Mouse (Mus musculus): ENCODE data around the gene Lpcat2. TPM values are rescaled to one million over a fixed set of nuclear protein-coding genes. Genes with fewer than 3 reads are reported as not detected.

Gene Lpcat2
- polyA plus RNA-seq (2012; rRNA removed) = 6.7 and 7.0 TPM in 2 replicates

- TF ChIP-seq POLR2A (IDR thresholded peaks at IDR 0.05; ENCODE audit: borderline replicate concordance, extremely low read depth, insufficient read depth, insufficient read length, poor library complexity, severe bottlenecking) (peak; percentile 38; the same call in 1 of the 2 replicates), CTCF (IDR thresholded peaks at IDR 0.05; ENCODE audit: borderline replicate concordance, extremely low read depth, insufficient read depth, insufficient read length) (no peak)
- peak; percentile 80 for DNase-seq (ENCODE audit: low read depth)
Measured at GRCm38 (mm10) chr8:92855171-92855894, at the start of gene Lpcat2. Gene Lpcat2 (plus strand): TSS chr8:92855339.

GRCm38 (mm10) chr8:92812773-92813172 lies 42.4 kb upstream of the Lpcat2 start:
- TF ChIP-seq CTCF (IDR thresholded peaks at IDR 0.05; ENCODE audit: borderline replicate concordance, extremely low read depth, insufficient read depth, insufficient read length) = no peak
- no peak for DNase-seq (ENCODE audit: low read depth)

- DNase-seq (ENCODE audit: low read depth) = no peak
- TF ChIP-seq CTCF (IDR thresholded peaks at IDR 0.05; ENCODE audit: borderline replicate concordance, extremely low read depth, insufficient read depth, insufficient read length) = no peak
Measured at GRCm38 (mm10) chr8:92815661-92816060, 39.5 kb upstream of the Lpcat2 start.

GRCm38 (mm10) chr8:92817928-92818818 lies 37.0 kb upstream of the Lpcat2 start:
- peak; percentile 95 for DNase-seq (ENCODE audit: low read depth)
- TF ChIP-seq POLR2A (IDR thresholded peaks at IDR 0.05; ENCODE audit: borderline replicate concordance, extremely low read depth, insufficient read depth, insufficient read length, poor library complexity, severe bottlenecking) (no peak), CTCF (IDR thresholded peaks at IDR 0.05; ENCODE audit: borderline replicate concordance, extremely low read depth, insufficient read depth, insufficient read length) (peak; percentile 100)

GRCm38 (mm10) chr8:92821151-92821550 lies 34.0 kb upstream of the Lpcat2 start:
- no peak for DNase-seq (ENCODE audit: low read depth)

GRCm38 (mm10) chr8:92822386-92822785 lies 32.8 kb upstream of the Lpcat2 start:
- no peak for DNase-seq (ENCODE audit: low read depth)
- TF ChIP-seq CTCF (IDR thresholded peaks at IDR 0.05; ENCODE audit: borderline replicate concordance, extremely low read depth, insufficient read depth, insufficient read length) (no peak), POLR2A (IDR thresholded peaks at IDR 0.05; ENCODE audit: borderline replicate concordance, extremely low read depth, insufficient read depth, insufficient read length, poor library complexity, severe bottlenecking) (no peak)

More at GRCm38 (mm10) chr8:92821151-92821550, 34.0 kb upstream of the Lpcat2 start:
- TF ChIP-seq POLR2A (IDR thresholded peaks at IDR 0.05; ENCODE audit: borderline replicate concordance, extremely low read depth, insufficient read depth, insufficient read length, poor library complexity, severe bottlenecking) (no peak), CTCF (IDR thresholded peaks at IDR 0.05; ENCODE audit: borderline replicate concordance, extremely low read depth, insufficient read depth, insufficient read length) (no peak)

- no peak for DNase-seq (ENCODE audit: low read depth)
Measured at GRCm38 (mm10) chr8:92825991-92826390, 29.1 kb upstream of the Lpcat2 start.

GRCm38 (mm10) chr8:92827243-92828034 lies 27.7 kb upstream of the Lpcat2 start, which contains the start of gene Mmp2:
Gene Mmp2 (plus strand): TSS chr8:92827291.
- peak; percentile 32 for DNase-seq (ENCODE audit: low read depth)
- TF ChIP-seq POLR2A (IDR thresholded peaks at IDR 0.05; ENCODE audit: borderline replicate concordance, extremely low read depth, insufficient read depth, insufficient read length, poor library complexity, severe bottlenecking) (no peak), CTCF (IDR thresholded peaks at IDR 0.05; ENCODE audit: borderline replicate concordance, extremely low read depth, insufficient read depth, insufficient read length) (peak; percentile 23; the same call in 1 of the 2 replicates)

More at GRCm38 (mm10) chr8:92825991-92826390, 29.1 kb upstream of the Lpcat2 start:
- TF ChIP-seq CTCF (IDR thresholded peaks at IDR 0.05; ENCODE audit: borderline replicate concordance, extremely low read depth, insufficient read depth, insufficient read length) = no peak
- TF ChIP-seq POLR2A (IDR thresholded peaks at IDR 0.05; ENCODE audit: borderline replicate concordance, extremely low read depth, insufficient read depth, insufficient read length, poor library complexity, severe bottlenecking) = no peak

- TF ChIP-seq POLR2A (IDR thresholded peaks at IDR 0.05; ENCODE audit: borderline replicate concordance, extremely low read depth, insufficient read depth, insufficient read length, poor library complexity, severe bottlenecking) (no peak), CTCF (IDR thresholded peaks at IDR 0.05; ENCODE audit: borderline replicate concordance, extremely low read depth, insufficient read depth, insufficient read length) (no peak)
Measured at GRCm38 (mm10) chr8:92828251-92828743, 26.8 kb upstream of the Lpcat2 start.

GRCm38 (mm10) chr8:92834065-92834731 lies 20.9 kb upstream of the Lpcat2 start:
- DNase-seq (ENCODE audit: low read depth) = no peak
- no peak for TF ChIP-seq POLR2A (IDR thresholded peaks at IDR 0.05; ENCODE audit: borderline replicate concordance, extremely low read depth, insufficient read depth, insufficient read length, poor library complexity, severe bottlenecking)
- no peak for TF ChIP-seq CTCF (IDR thresholded peaks at IDR 0.05; ENCODE audit: borderline replicate concordance, extremely low read depth, insufficient read depth, insufficient read length)

More at GRCm38 (mm10) chr8:92828251-92828743, 26.8 kb upstream of the Lpcat2 start:
- peak; percentile 89 for DNase-seq (ENCODE audit: low read depth)
